Mouse (Mus musculus): ENCODE results near the gene Mrps27. TPM values are rescaled to one million over a fixed set of nuclear protein-coding genes. Genes with fewer than 3 reads are reported as not detected.

Mrps27 gene
- polyA plus RNA-seq, 1 experiment from 2014 or later, result 39.8 TPM

Other genes with a start within 250 kb of the Mrps27 start
- gene Zfp366, start 160.0 kb upstream of the Mrps27 start, polyA plus RNA-seq (2015; fragmentation: Nextera tagmentation; extraction: Ambion mirVana), result 0.36 and 0.45 TPM in 2 replicates
- gene Ptcd2, start 81 bp upstream of the Mrps27 start, polyA plus RNA-seq (2015; fragmentation: Nextera tagmentation; extraction: Ambion mirVana), result 51.3 and 56.3 TPM in 2 replicates
- 1,899 and 1,916 TPM in 2 replicates for gene Map1b, start 171.8 kb downstream of the Mrps27 start, polyA plus RNA-seq (2015; fragmentation: Nextera tagmentation; extraction: Ambion mirVana)